ENCODE assay signal across 24 mouse cellular contexts in the genomic region with DNA sequence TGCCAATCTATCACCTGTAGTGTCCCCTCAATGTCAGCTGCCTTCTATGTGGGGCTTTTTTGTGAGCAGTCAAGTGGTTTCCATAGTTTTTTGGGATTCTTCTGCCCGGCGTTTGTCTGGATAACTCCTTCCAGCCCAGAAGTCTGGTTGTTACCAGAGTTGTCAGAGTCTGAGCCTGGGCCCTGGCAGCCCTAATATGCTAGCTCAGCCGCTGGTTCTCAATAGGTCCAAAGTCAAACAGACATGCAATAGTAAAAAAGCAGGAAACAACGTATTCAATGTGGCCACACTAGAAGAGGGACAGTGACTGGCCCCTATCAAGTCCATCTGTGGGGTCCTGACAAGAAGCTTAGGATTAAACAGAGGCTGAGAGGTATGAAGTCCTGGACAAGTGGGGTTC.
"Had no signal": no experiment of that assay in that cellular context is flagged by ENCODE, and none has a peak within 500 bp of the region (broad histone marks: within the 10 kb centered on the region; RNA-seq: fewer than 3 reads in every experiment).

No protein-coding gene starts in this region.

- H3K36me3 ChIP-seq: heart, embryonic 10.5 days; heart, embryonic 12.5 days; heart, embryonic 15.5 days; hindbrain, embryonic 10.5 days; hindbrain, embryonic 12.5 days; intestine, embryonic 15.5 days; kidney, embryonic 15.5 days; limb, embryonic 10.5 days; limb, embryonic 12.5 days; liver, embryonic 12.5 days had no signal

- H3K9ac ChIP-seq: heart, embryonic 12.5 days; heart, embryonic 15.5 days; hindbrain, embryonic 12.5 days; hindbrain, embryonic 14.5 days; intestine, embryonic 15.5 days; kidney, embryonic 15.5 days; limb, embryonic 12.5 days; liver, embryonic 12.5 days; liver, embryonic 14.5 days had no signal

- H3K4me1 ChIP-seq: intestine, embryonic 15.5 days; limb, embryonic 10.5 days had no signal

- H3K27me3 ChIP-seq: heart, embryonic 12.5 days; heart, embryonic 15.5 days; hindbrain, embryonic 12.5 days; intestine, embryonic 15.5 days; kidney, embryonic 15.5 days; limb, embryonic 12.5 days had no signal

- DNase-seq: gastrocnemius, postnatal 14 days; gastrocnemius, postnatal 36 days; heart, postnatal 4 days; kidney, postnatal 4 days; liver; lung, adult 2 months had no signal

- H3K4me2 ChIP-seq: heart, embryonic 12.5 days; heart, embryonic 15.5 days; hindbrain, embryonic 12.5 days; hindbrain, embryonic 14.5 days; intestine, embryonic 15.5 days; kidney, embryonic 15.5 days; limb, embryonic 12.5 days; liver, embryonic 12.5 days had no signal

- H3K9me3 ChIP-seq: heart, embryonic 10.5 days; heart, embryonic 12.5 days; heart, embryonic 15.5 days; hindbrain, embryonic 10.5 days; hindbrain, embryonic 12.5 days; intestine, embryonic 15.5 days; kidney, embryonic 15.5 days; limb, embryonic 10.5 days; limb, embryonic 12.5 days; liver, embryonic 12.5 days had no signal

- H3K4me3 ChIP-seq: heart, embryonic 10.5 days; heart, embryonic 12.5 days; heart, embryonic 15.5 days; hindbrain, embryonic 10.5 days; hindbrain, embryonic 12.5 days; intestine, embryonic 15.5 days; kidney, embryonic 15.5 days; layer of hippocampus, adult 2 months; left cerebral cortex, adult 2 months; limb, embryonic 10.5 days; limb, embryonic 12.5 days; liver, embryonic 12.5 days had no signal

- H3K27ac ChIP-seq: hindbrain, embryonic 12.5 days; hindbrain, embryonic 14.5 days; intestine, embryonic 15.5 days; kidney, embryonic 15.5 days; left cerebral cortex, adult 2 months; limb, embryonic 10.5 days; limb, embryonic 12.5 days; liver, embryonic 12.5 days; liver, embryonic 14.5 days had no signal

- ATAC-seq: forebrain, embryonic 16.5 days; hindbrain, embryonic 16.5 days; inflammation-experienced regulatory T-cells, adult 6 months; intestine, embryonic 15.5 days; intestine, postnatal 0 days; liver, embryonic 12.5 days had no signal
